Mouse (Mus musculus) sigmoid colon, adult 10 weeks (tissue): ENCODE data around the gene Nrp1. TPM values are rescaled to one million over a fixed set of nuclear protein-coding genes. Genes with fewer than 3 reads are reported as not detected.

Experiments used
- polyA plus RNA-seq: library from polyadenylated mRNA; stranded (reverse); fragments of 350-450 nt; fragmentation: Illumina TruSeq; extraction: RNeasy Lipid Tissue Mini Kit (QIAGEN cat#74804); gene quantifications from one replicate; pipeline ENCODE4 v1.2.3, GENCODE M21; 2014; ENCODE audit warnings: low read depth, low replicate concordance

Gene Nrp1
- polyA plus RNA-seq = 15.4 TPM

DNA sequence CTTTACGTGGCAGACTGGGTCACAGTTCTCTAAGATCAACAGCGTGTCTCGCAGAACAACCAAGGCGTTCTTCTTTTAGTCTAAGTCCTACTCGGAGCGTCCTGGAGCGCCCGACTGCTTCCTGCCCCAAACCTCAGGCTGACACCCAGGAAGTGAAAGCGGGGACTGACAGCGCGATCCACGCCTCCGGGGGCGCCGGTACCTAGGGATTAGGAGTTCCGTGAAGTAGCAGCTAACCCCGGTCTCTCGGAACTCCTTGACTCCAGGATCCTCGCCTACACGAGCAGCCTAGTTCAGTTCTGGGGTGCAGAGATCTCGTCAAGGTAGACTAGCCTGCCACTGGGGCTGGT is at the start of gene Nrp1:
Nrp1 (plus strand) TSS at position 199 of the 350 bp plus-strand sequence.

